Mouse (Mus musculus) megakaryocyte, embryonic 14.5 days (primary cell): ENCODE data around the gene Adam23. TPM values are rescaled to one million over a fixed set of nuclear protein-coding genes. Genes with fewer than 3 reads are reported as not detected.

ENCODE experiments used
- H3K27me3 ChIP-seq: replicated peaks from 2 replicates; pipeline ENCODE3; 2012; ENCODE audit warnings: inconsistent platforms
- H3K36me3 ChIP-seq: replicated peaks from 2 replicates; pipeline ENCODE3; 2012; ENCODE audit warnings: low read length, inconsistent platforms, mixed read lengths
- H3K4me1 ChIP-seq: 2 replicates; pipeline ENCODE4 v1.6.1; 2012; ENCODE audit warnings: inconsistent platforms
- H3K4me3 ChIP-seq: replicated peaks from 2 replicates; pipeline ENCODE3; 2012; ENCODE audit warnings: moderate library complexity, mild to moderate bottlenecking, inconsistent platforms
- H3K9me3 ChIP-seq: 2 replicates; pipeline ENCODE4 v1.6.1; 2012; ENCODE audit warnings: inconsistent platforms
- FLI1 ChIP-seq: IDR thresholded peaks from 2 replicates; pipeline ENCODE4 v1.6.1; 2012; ENCODE audit warnings: low read length, inconsistent platforms, mixed read lengths
- GATA1 ChIP-seq: IDR thresholded peaks from 3 replicates; pipeline ENCODE4 v1.6.1; 2012; ENCODE audit warnings: mixed read lengths, low read length, inconsistent platforms, borderline replicate concordance
- polyA plus RNA-seq: library from polyadenylated mRNA; stranded (reverse); fragments of >175 nt; gene quantifications from 2 replicates; pipeline ENCODE4 v1.2.3, GENCODE M21; 2012; ENCODE audit warnings: low replicate concordance; ENCODE audit not compliant: insufficient read depth

The Adam23 gene
- polyA plus RNA-seq, result 0.09 TPM in 1 of 2 replicates, not detected in the other

GRCm38 (mm10) chr1:63445656-63446046 lies at the start of gene Adam23:
Gene Adam23, plus strand, starts transcription at chr1:63445891.
- peaks cover 23% of the 10 kb centered on the region for H3K4me1 ChIP-seq
- no peaks in the 10 kb centered on the region for H3K9me3 ChIP-seq
- TF ChIP-seq GATA1 (no peak), FLI1 (no peak)
- peaks cover 52% of the 10 kb centered on the region for H3K27me3 ChIP-seq
- H3K36me3 ChIP-seq, result no peaks in the 10 kb centered on the region
- peak within 1 kb of the TSS; percentile 87 for H3K4me3 ChIP-seq

GRCm38 (mm10) chr1:63401130-63401529 lies 44.6 kb upstream of the Adam23 start:
- no peak overlapping the region for H3K4me3 ChIP-seq
- H3K36me3 ChIP-seq, result no peaks in the 10 kb centered on the region
- TF ChIP-seq GATA1 (no peak), FLI1 (no peak)
- peaks cover 2% of the 10 kb centered on the region for H3K27me3 ChIP-seq
- H3K9me3 ChIP-seq, result no peaks in the 10 kb centered on the region
- H3K4me1 ChIP-seq, result no peaks in the 10 kb centered on the region

- no peak overlapping the region for H3K4me3 ChIP-seq
- H3K36me3 ChIP-seq, result no peaks in the 10 kb centered on the region
- TF ChIP-seq GATA1, result no peak
- peaks cover 5% of the 10 kb centered on the region for H3K27me3 ChIP-seq
- H3K4me1 ChIP-seq, result no peaks in the 10 kb centered on the region
- H3K9me3 ChIP-seq, result no peaks in the 10 kb centered on the region
Observed at GRCm38 (mm10) chr1:63403601-63404000, 42.1 kb upstream of the Adam23 start.

- peaks cover 6% of the 10 kb centered on the region for H3K27me3 ChIP-seq
- no peaks in the 10 kb centered on the region for H3K36me3 ChIP-seq
- TF ChIP-seq FLI1 (no peak), GATA1 (no peak)
- H3K4me3 ChIP-seq, result no peak overlapping the region
- H3K9me3 ChIP-seq, result no peaks in the 10 kb centered on the region
- no peaks in the 10 kb centered on the region for H3K4me1 ChIP-seq
Observed at GRCm38 (mm10) chr1:63408344-63408743, 37.3 kb upstream of the Adam23 start.

- H3K27me3 ChIP-seq, result peaks cover 2% of the 10 kb centered on the region
- TF ChIP-seq GATA1 (no peak), FLI1 (no peak)
Observed at GRCm38 (mm10) chr1:63418491-63418890, 27.2 kb upstream of the Adam23 start.

GRCm38 (mm10) chr1:63430668-63431067 lies 15.0 kb upstream of the Adam23 start:
- Histone ChIP-seq H3K4me1 (0 out of 2 replicates have a peak, but pooled peaks cover 2% of the 10 kb centered on the region), H3K27me3 (no peaks in the 10 kb centered on the region), H3K36me3 (no peaks in the 10 kb centered on the region), H3K9me3 (no peaks in the 10 kb centered on the region), H3K4me3 (peak overlapping the region; percentile 53)
- TF ChIP-seq GATA1, result no peak

More at GRCm38 (mm10) chr1:63418491-63418890, 27.2 kb upstream of the Adam23 start:
- Histone ChIP-seq H3K4me3 (no peak overlapping the region), H3K9me3 (no peaks in the 10 kb centered on the region), H3K4me1 (no peaks in the 10 kb centered on the region), H3K36me3 (no peaks in the 10 kb centered on the region)

- Histone ChIP-seq H3K4me1 (0 out of 2 replicates have a peak, but pooled peaks cover 2% of the 10 kb centered on the region), H3K4me3 (no peak overlapping the region), H3K27me3 (no peaks in the 10 kb centered on the region), H3K36me3 (no peaks in the 10 kb centered on the region), H3K9me3 (no peaks in the 10 kb centered on the region)
- TF ChIP-seq FLI1 (no peak), GATA1 (no peak)
Observed at GRCm38 (mm10) chr1:63431166-63431565, 14.5 kb upstream of the Adam23 start.

DNA sequence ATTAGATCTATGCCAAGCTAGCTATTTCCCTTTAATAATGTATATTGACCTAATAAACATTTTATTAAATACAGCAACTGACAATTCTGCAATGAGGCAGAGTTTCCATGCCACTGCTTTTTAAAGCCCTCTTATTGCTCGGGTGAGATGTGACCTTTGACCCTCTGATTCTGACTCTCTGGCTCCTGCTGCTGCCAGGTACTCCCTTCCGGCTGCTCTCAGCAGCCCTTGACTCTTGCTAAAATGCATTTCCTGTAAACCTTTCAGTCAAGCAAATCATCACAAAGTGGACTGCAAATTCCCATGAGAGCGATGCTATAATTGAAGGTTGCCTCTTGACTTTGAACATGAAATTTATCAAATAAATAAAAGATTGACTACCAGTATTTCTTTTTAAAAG lies 13.8 kb upstream of the Adam23 start:
- Histone ChIP-seq H3K4me1 (0 out of 2 replicates have a peak, but pooled peaks cover 2% of the 10 kb centered on the region), H3K9me3 (no peaks in the 10 kb centered on the region), H3K4me3 (no peak overlapping the region), H3K27me3 (no peaks in the 10 kb centered on the region), H3K36me3 (no peaks in the 10 kb centered on the region)
- TF ChIP-seq FLI1 (no peak), GATA1 (no peak)

GRCm38 (mm10) chr1:63434052-63434451 lies 11.6 kb upstream of the Adam23 start:
- H3K9me3 ChIP-seq, result no peaks in the 10 kb centered on the region
- H3K36me3 ChIP-seq, result no peaks in the 10 kb centered on the region
- TF ChIP-seq FLI1, result no peak
- no peak for TF ChIP-seq GATA1
- H3K4me1 ChIP-seq, result peaks cover 7% of the 10 kb centered on the region
- H3K4me3 ChIP-seq, result no peak overlapping the region
- no peaks in the 10 kb centered on the region for H3K27me3 ChIP-seq

DNA sequence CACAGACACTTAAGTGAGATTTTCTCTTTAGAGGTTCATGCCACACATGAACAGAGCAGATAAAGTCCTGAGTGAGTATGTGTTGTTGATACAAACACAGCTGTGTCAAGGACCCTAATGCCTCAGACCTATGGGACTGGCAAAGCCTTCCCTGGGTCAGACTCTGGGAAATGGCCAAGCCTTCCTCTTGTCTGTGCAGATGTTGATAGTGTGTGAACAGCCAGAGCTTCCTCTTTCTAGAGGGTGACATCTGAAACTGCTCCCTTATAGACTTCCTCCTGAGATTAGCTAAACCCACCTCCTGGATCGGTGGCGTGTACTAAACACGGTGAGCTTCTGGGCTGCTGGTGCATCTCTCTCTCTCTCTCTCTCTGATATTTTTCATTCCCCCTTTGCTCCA lies 8.2 kb upstream of the Adam23 start:
- Histone ChIP-seq H3K36me3 (no peaks in the 10 kb centered on the region), H3K9me3 (no peaks in the 10 kb centered on the region), H3K4me1 (peaks cover 8% of the 10 kb centered on the region), H3K27me3 (no peaks in the 10 kb centered on the region), H3K4me3 (peak overlapping the region; percentile 57)
- no peak for TF ChIP-seq FLI1
- TF ChIP-seq GATA1, result no peak

DNA sequence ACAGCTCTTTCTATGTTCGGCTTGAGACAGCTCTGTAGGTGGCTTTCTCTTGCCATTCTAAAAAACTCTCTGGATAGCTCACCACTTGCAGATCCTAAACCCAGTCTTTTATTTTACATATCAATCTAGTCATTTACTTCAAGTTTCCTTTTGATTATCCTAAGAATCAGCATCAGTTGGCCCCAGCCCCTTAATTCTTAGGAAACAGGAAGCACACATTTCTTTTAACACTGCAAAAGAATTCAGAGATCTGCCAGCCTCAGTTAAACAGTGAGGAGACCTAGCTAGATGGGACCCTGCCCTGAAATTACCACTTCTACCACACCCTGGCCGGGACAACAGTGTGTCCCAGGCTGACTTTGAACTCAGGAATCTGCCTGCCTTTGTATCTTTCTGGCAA lies 3.5 kb upstream of the Adam23 start:
- Histone ChIP-seq H3K27me3 (peaks cover 32% of the 10 kb centered on the region), H3K36me3 (no peaks in the 10 kb centered on the region), H3K9me3 (no peaks in the 10 kb centered on the region), H3K4me1 (peaks cover 27% of the 10 kb centered on the region), H3K4me3 (no peak overlapping the region)
- TF ChIP-seq FLI1, result no peak
- no peak for TF ChIP-seq GATA1
